Mouse (Mus musculus) lung, embryonic 16.5 days (tissue): ENCODE data around the gene Arhgap30. TPM values are rescaled to one million over a fixed set of nuclear protein-coding genes. Genes with fewer than 3 reads are reported as not detected.

ENCODE experiments used
- ATAC-seq: fragments of 200-750 bp; cut with Nextera tagmentation; 2 replicates; pipeline ENCODE4 v1.8.0; 2017; ENCODE audit warnings: low read depth, mild to moderate bottlenecking, moderate library complexity
- H3K27ac ChIP-seq: fragments of 300-500 bp; sonication (generic); 2 replicates; pipeline ENCODE4 v1.5.1; 2014; ENCODE audit warnings: mild to moderate bottlenecking, control low read depth, low read length
- H3K27me3 ChIP-seq: fragments of 300-500 bp; sonication (generic); 2 replicates; pipeline ENCODE4 v1.6.1; 2014; ENCODE audit warnings: low read depth, low read length, mixed read lengths; ENCODE audit not compliant: control insufficient read depth, insufficient read depth
- H3K36me3 ChIP-seq: fragments of 300-500 bp; sonication (generic); 2 replicates; pipeline ENCODE4 v1.6.1; 2014; ENCODE audit warnings: low read length; ENCODE audit not compliant: control insufficient read depth, insufficient read depth
- H3K4me1 ChIP-seq: fragments of 300-500 bp; sonication (generic); replicated peaks from 2 replicates; pipeline ENCODE4 v1.6.1; 2014; ENCODE audit warnings: low read length, mixed read lengths; ENCODE audit not compliant: control insufficient read depth, insufficient read depth
- H3K4me2 ChIP-seq: fragments of 300-500 bp; sonication (generic); 2 replicates; pipeline ENCODE4 v1.6.1; 2014; ENCODE audit warnings: low read depth, low read length, control low read depth
- H3K4me3 ChIP-seq: fragments of 300-500 bp; sonication (generic); 2 replicates; pipeline ENCODE4 v1.5.1; 2014; ENCODE audit warnings: mild to moderate bottlenecking, low read length, control low read depth
- H3K9ac ChIP-seq: fragments of 300-500 bp; sonication (generic); 2 replicates; pipeline ENCODE4 v1.6.1; 2014; ENCODE audit warnings: low read length, control low read depth
- H3K9me3 ChIP-seq: fragments of 300-500 bp; sonication (generic); 2 replicates; pipeline ENCODE4 v1.6.1; 2016; ENCODE audit warnings: low read length; ENCODE audit not compliant: control insufficient read depth
- WGBS: fragments of 180-500 bp; shearing (Covaris S2); extraction: QIAGEN DNeasy Blood & Tissue Kit; methylation state at CpG from one replicate; pipeline ENCODE4 v1.1.7; 2014; 5-methylcytosine and 5-hydroxymethylcytosine counted together
- polyA plus RNA-seq: library from polyadenylated mRNA; unstranded; fragments of >200 nt; fragmentation: Nextera tagmentation; extraction: Ambion mirVana; gene quantifications from 2 replicates; pipeline ENCODE4 v1.2.1, GENCODE M21; 2015

The Arhgap30 gene
- polyA plus RNA-seq, 1 experiment from 2014 or later: 2.6 TPM

- no peak overlapping the region for H3K27ac ChIP-seq
- no peaks in the 10 kb centered on the region for H3K27me3 ChIP-seq
- peaks cover 10% of the 10 kb centered on the region for H3K4me1 ChIP-seq
- no peak overlapping the region for H3K4me2 ChIP-seq
- no peak for ATAC-seq
- WGBS: 79% methylated on average over 5 of the region's 5 CpGs
- no peak overlapping the region for H3K9ac ChIP-seq
- no peaks in the 10 kb centered on the region for H3K9me3 ChIP-seq
- peaks cover 5% of the 10 kb centered on the region; the same call in 1 of the 2 replicates for H3K36me3 ChIP-seq
- no peak overlapping the region for H3K4me3 ChIP-seq
Observed at GRCm38 (mm10) chr1:171355812-171356340, 32.9 kb upstream of the Arhgap30 start.

- no peak overlapping the region for H3K4me3 ChIP-seq
- H3K4me2 ChIP-seq: no peak overlapping the region
- H3K9ac ChIP-seq: no peak overlapping the region
- no peaks in the 10 kb centered on the region for H3K27me3 ChIP-seq
- peaks cover 12% of the 10 kb centered on the region for H3K4me1 ChIP-seq
- no peaks in the 10 kb centered on the region for H3K9me3 ChIP-seq
- WGBS: 71% methylated on average over 2 of the region's 2 CpGs
- H3K36me3 ChIP-seq: peaks cover 5% of the 10 kb centered on the region; the same call in 1 of the 2 replicates
- no peak overlapping the region for H3K27ac ChIP-seq
- no peak for ATAC-seq
Observed at GRCm38 (mm10) chr1:171356814-171357213, 31.9 kb upstream of the Arhgap30 start.

GRCm38 (mm10) chr1:171358421-171358820, 30.3 kb upstream of the Arhgap30 start:
- H3K27me3 ChIP-seq: no peaks in the 10 kb centered on the region
- H3K9me3 ChIP-seq: no peaks in the 10 kb centered on the region
- no peak overlapping the region for H3K9ac ChIP-seq
- peaks cover 5% of the 10 kb centered on the region; the same call in 1 of the 2 replicates for H3K36me3 ChIP-seq
- H3K4me3 ChIP-seq: no peak overlapping the region
- no peak for ATAC-seq
- H3K4me2 ChIP-seq: no peak overlapping the region
- 59% methylated on average over 4 of the region's 4 CpGs for WGBS
- no peak overlapping the region for H3K27ac ChIP-seq
- H3K4me1 ChIP-seq: peaks cover 9% of the 10 kb centered on the region

- peak; percentile 37 for ATAC-seq
- H3K9ac ChIP-seq: peak overlapping the region; percentile 70
- no peaks in the 10 kb centered on the region for H3K27me3 ChIP-seq
- H3K9me3 ChIP-seq: no peaks in the 10 kb centered on the region
- 11% methylated on average over 26 of the region's 26 CpGs for WGBS
- H3K4me1 ChIP-seq: peaks cover 9% of the 10 kb centered on the region
- H3K4me2 ChIP-seq: peak overlapping the region; percentile 59
- H3K36me3 ChIP-seq: peaks cover 5% of the 10 kb centered on the region; the same call in 1 of the 2 replicates
- peak overlapping the region; percentile 53 for H3K4me3 ChIP-seq
- peak overlapping the region; percentile 32; the same call in 1 of the 2 replicates for H3K27ac ChIP-seq
Observed at GRCm38 (mm10) chr1:171360253-171360652, 28.5 kb upstream of the Arhgap30 start.

- Histone ChIP-seq H3K4me1 (peaks cover 9% of the 10 kb centered on the region), H3K27ac (peak within 1 kb of the TSS; percentile 32; the same call in 1 of the 2 replicates)
Observed at GRCm38 (mm10) chr1:171360656-171361055, 28.1 kb upstream of the Arhgap30 start, which contains the start of gene Klhdc9. Gene Klhdc9 (minus strand): TSS chr1:171360798.

GRCm38 (mm10) chr1:171361106-171362103, 27.3 kb upstream of the Arhgap30 start:
- WGBS: 33% methylated on average over 16 of the region's 16 CpGs

More at GRCm38 (mm10) chr1:171360656-171361055, 28.1 kb upstream of the Arhgap30 start, which contains the start of gene Klhdc9:
- H3K9ac ChIP-seq: peak within 1 kb of the TSS; percentile 70
- H3K36me3 ChIP-seq: peaks cover 5% of the 10 kb centered on the region; the same call in 1 of the 2 replicates
- ATAC-seq: peak; percentile 96
- H3K9me3 ChIP-seq: no peaks in the 10 kb centered on the region
- H3K4me2 ChIP-seq: peak within 1 kb of the TSS; percentile 59
- 2% methylated on average over 21 of the region's 21 CpGs for WGBS
- H3K4me3 ChIP-seq: peak within 1 kb of the TSS; percentile 53
- no peaks in the 10 kb centered on the region for H3K27me3 ChIP-seq

GRCm38 (mm10) chr1:171365934-171366333, 22.8 kb upstream of the Arhgap30 start:
- no peak overlapping the region for H3K4me3 ChIP-seq
- no peak overlapping the region for H3K27ac ChIP-seq
- no peaks in the 10 kb centered on the region for H3K36me3 ChIP-seq
- H3K4me2 ChIP-seq: no peak overlapping the region
- ATAC-seq: no peak
- 45% methylated on average over 7 of the region's 7 CpGs for WGBS
- H3K27me3 ChIP-seq: no peaks in the 10 kb centered on the region
- H3K9ac ChIP-seq: no peak overlapping the region
- no peaks in the 10 kb centered on the region for H3K9me3 ChIP-seq
- H3K4me1 ChIP-seq: 0 out of 2 replicates have a peak, but pooled peaks cover 2% of the 10 kb centered on the region

More at GRCm38 (mm10) chr1:171361106-171362103, 27.3 kb upstream of the Arhgap30 start:
- peak overlapping the region; percentile 53 for H3K4me3 ChIP-seq
- peaks cover 9% of the 10 kb centered on the region for H3K4me1 ChIP-seq
- H3K27ac ChIP-seq: 0 out of 2 replicates have a peak overlapping the region, but pooled peaks have one; percentile 11
- peak; percentile 70 for ATAC-seq
- peak overlapping the region; percentile 59 for H3K4me2 ChIP-seq
- H3K9ac ChIP-seq: peak overlapping the region; percentile 70
- no peaks in the 10 kb centered on the region for H3K27me3 ChIP-seq
- peaks cover 5% of the 10 kb centered on the region; the same call in 1 of the 2 replicates for H3K36me3 ChIP-seq
- H3K9me3 ChIP-seq: no peaks in the 10 kb centered on the region

GRCm38 (mm10) chr1:171369845-171370556, 18.8 kb upstream of the Arhgap30 start, which contains the start of gene Nectin4:
Gene Nectin4 (plus strand): TSS chr1:171370099.
- Histone ChIP-seq H3K9me3 (no peaks in the 10 kb centered on the region), H3K27me3 (no peaks in the 10 kb centered on the region), H3K9ac (peak within 1 kb of the TSS; percentile 63), H3K4me3 (peak within 1 kb of the TSS; percentile 36), H3K4me2 (peak within 1 kb of the TSS; percentile 52), H3K27ac (peak within 1 kb of the TSS; percentile 60; the same call in 1 of the 2 replicates), H3K4me1 (peaks cover 4% of the 10 kb centered on the region; the same call in 1 of the 2 replicates), H3K36me3 (no peaks in the 10 kb centered on the region)
- WGBS: 24% methylated on average over 20 of the region's 20 CpGs
- peak; percentile 85 for ATAC-seq
